Mouse (Mus musculus) liver, embryonic 14.5 days (tissue): ENCODE results near the gene Midn. TPM values are rescaled to one million over a fixed set of nuclear protein-coding genes. Genes with fewer than 3 reads are reported as not detected.
A peak's percentile ranks its signal among the peaks of the same experiment; 100 is the strongest.

Experiments
- ATAC-seq: fragments of 200-750 bp; cut with Nextera tagmentation; 2 replicates; pipeline ENCODE4 v1.8.0; 2017; ENCODE audit warnings: moderate number of reproducible peaks, mild to moderate bottlenecking, moderate library complexity; ENCODE audit not compliant: insufficient read depth
- DNase-seq, 3 experiments: peaks; one replicate each; pipeline ENCODE4 v3.0.0-alpha.2; 2012 to 2013; ENCODE audit warnings: low read depth in 3 of 3, low spot score in 3 of 3
- H3K27ac ChIP-seq: fragments of 300-500 bp; sonication (generic); 2 replicates; pipeline ENCODE4 v1.5.1; 2014; ENCODE audit warnings: moderate library complexity, mild to moderate bottlenecking, control low read depth, inconsistent platforms
- H3K27me3 ChIP-seq: fragments of 300-500 bp; sonication (generic); 2 replicates; pipeline ENCODE4 v1.6.1; 2014; ENCODE audit warnings: mild to moderate bottlenecking, low read length, moderate library complexity; ENCODE audit not compliant: control insufficient read depth, insufficient read depth
- H3K36me3 ChIP-seq: fragments of 300-500 bp; sonication (generic); replicated peaks from 2 replicates; pipeline ENCODE4 v1.6.1; 2014; ENCODE audit warnings: low read depth; ENCODE audit not compliant: control insufficient read depth, insufficient read depth
- H3K4me1 ChIP-seq, 2 experiments: fragments of 200-500 bp in 1 of 2; fragments of 300-500 bp in 1 of 2; sonication (generic) in 1 of 2; replicated peaks; 2 replicates each; pipeline ENCODE4 v1.6.1; 2012 to 2014; ENCODE audit warnings: antibody characterized with exemption in 1 of 2, inconsistent platforms in 1 of 2, low read length in 1 of 2; ENCODE audit not compliant: control insufficient read depth in 2 of 2, insufficient read depth in 2 of 2
- H3K4me2 ChIP-seq: fragments of 300-500 bp; sonication (generic); 2 replicates; pipeline ENCODE4 v1.6.1; 2014; ENCODE audit warnings: low read depth, mild to moderate bottlenecking, control low read depth, moderate library complexity
- H3K4me3 ChIP-seq, 2 experiments: fragments of 200-500 bp in 1 of 2; fragments of 300-500 bp in 1 of 2; sonication (generic) in 1 of 2; 2 replicates each; pipeline ENCODE4 v1.5.1; 2012 to 2014; ENCODE audit warnings: low read depth in 2 of 2, low read length in 2 of 2, mild to moderate bottlenecking in 2 of 2, control low read depth in 1 of 2, inconsistent platforms in 1 of 2, moderate library complexity in 1 of 2; ENCODE audit not compliant: insufficient read depth in 1 of 2
- H3K9ac ChIP-seq: fragments of 300-500 bp; sonication (generic); replicated peaks from 2 replicates; pipeline ENCODE4 v1.6.1; 2014; ENCODE audit warnings: mild to moderate bottlenecking, control low read depth, moderate library complexity
- H3K9me3 ChIP-seq: fragments of 300-500 bp; sonication (generic); 2 replicates; pipeline ENCODE4 v1.6.1; 2016; ENCODE audit warnings: low read length, mixed read lengths; ENCODE audit not compliant: control insufficient read depth
- CTCF ChIP-seq: IDR thresholded peaks from 2 replicates; pipeline ENCODE4 v1.5.1; 2016; ENCODE audit warnings: antibody characterized with exemption, low read depth, control low read depth
- EP300 ChIP-seq: IDR thresholded peaks from 2 replicates; pipeline ENCODE4 v1.6.1; 2016; ENCODE audit warnings: antibody characterized with exemption, low read depth
- WGBS: fragments of 180-500 bp; shearing (Covaris S2); extraction: QIAGEN DNeasy Blood & Tissue Kit; methylation state at CpG from one replicate; pipeline ENCODE4 v1.1.7; 2014; ENCODE audit not compliant: insufficient replicate concordance; 5-methylcytosine and 5-hydroxymethylcytosine counted together
- polyA plus RNA-seq, 2 experiments: library from polyadenylated mRNA; depleted of rRNA in 1 of 2; stranded (reverse) in 1 of 2; unstranded in 1 of 2; fragments of >200 nt; fragmentation: Nextera tagmentation in 1 of 2; extraction: Ambion mirVana in 1 of 2; gene quantifications; 2 replicates each; pipeline versions ENCODE4 v1.2.1 to v1.2.3; 2012 to 2014

Midn gene
- polyA plus RNA-seq, 2 experiments, result 5.1 to 9.1 TPM

- no peak for DNase-seq
- peaks cover 4% of the 10 kb centered on the region; the same call in 1 of the 2 replicates for H3K36me3 ChIP-seq
- ATAC-seq, result no peak
- peaks cover 29% of the 10 kb centered on the region for H3K27me3 ChIP-seq
- no peak overlapping the region for H3K4me3 ChIP-seq
- H3K9ac ChIP-seq, result no peak overlapping the region
- no peak overlapping the region for H3K27ac ChIP-seq
- H3K9me3 ChIP-seq, result no peaks in the 10 kb centered on the region; the same call in 1 of the 2 replicates
- peaks cover 5 to 7% of the 10 kb centered on the region in 2 experiments; a peak in 3 of 4 replicates for H3K4me1 ChIP-seq
- H3K4me2 ChIP-seq, result no peak overlapping the region
- 62% methylated on average over 5 of the region's 5 CpGs for WGBS
- TF ChIP-seq CTCF (no peak), EP300 (no peak)
These were observed 28.3 kb downstream of the Midn start for GRCm38 (mm10) chr10:80176270-80176834.

DNA sequence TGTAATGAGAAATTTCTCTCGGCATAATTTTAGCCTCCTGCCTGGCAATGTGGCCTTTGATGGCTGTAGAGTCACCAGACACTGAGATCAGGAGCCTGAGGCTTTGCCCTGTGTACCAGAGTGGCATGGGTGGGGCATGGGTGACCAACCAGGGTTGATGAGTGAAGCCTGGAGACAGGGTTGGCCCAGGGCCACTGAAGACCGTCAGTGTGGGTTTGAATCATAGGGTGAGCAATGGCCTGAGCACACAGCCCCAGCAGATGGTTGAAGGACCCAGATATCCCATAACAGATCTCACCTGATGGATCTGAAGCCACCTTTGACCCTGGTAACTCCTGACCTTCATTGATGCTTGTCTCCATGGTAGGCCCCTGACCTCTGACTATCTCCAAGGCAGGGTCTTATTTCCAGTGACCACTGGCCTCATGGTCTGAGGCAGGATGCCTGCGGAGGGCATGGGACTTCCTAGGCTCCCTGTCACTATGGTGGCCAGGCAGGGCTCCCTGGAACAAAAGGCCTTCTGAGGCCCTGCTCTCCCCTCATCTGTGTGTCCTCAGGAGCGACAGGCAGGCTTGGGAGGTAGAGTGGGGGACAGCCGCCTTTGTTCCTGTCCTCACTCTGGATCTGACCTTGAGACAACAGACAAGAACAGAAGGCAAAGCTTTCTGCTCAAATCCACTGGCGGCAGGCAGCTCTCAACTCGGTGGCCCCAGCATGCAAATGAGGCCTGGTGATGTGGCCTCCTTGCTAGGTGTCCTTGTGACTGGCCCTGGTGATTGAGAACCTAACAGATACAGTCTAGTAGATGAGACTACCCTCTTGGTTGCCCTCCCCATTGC lies 29.6 kb downstream of the Midn start:
- Histone ChIP-seq H3K36me3 (no peaks in the 10 kb centered on the region), H3K27me3 (peaks cover 29% of the 10 kb centered on the region), H3K4me2 (no peak overlapping the region), H3K9me3 (no peaks in the 10 kb centered on the region), H3K4me1 (peaks cover 0 to 4% of the 10 kb centered on the region in 2 experiments; a peak in 3 of 4 replicates), H3K4me3 (no peak overlapping the region), H3K9ac (no peak overlapping the region), H3K27ac (no peak overlapping the region)
- ATAC-seq (no peak), DNase-seq (no peak)
- 60% methylated on average over 7 of the region's 7 CpGs for WGBS
- TF ChIP-seq EP300, result no peak
- no peak for TF ChIP-seq CTCF

DNA sequence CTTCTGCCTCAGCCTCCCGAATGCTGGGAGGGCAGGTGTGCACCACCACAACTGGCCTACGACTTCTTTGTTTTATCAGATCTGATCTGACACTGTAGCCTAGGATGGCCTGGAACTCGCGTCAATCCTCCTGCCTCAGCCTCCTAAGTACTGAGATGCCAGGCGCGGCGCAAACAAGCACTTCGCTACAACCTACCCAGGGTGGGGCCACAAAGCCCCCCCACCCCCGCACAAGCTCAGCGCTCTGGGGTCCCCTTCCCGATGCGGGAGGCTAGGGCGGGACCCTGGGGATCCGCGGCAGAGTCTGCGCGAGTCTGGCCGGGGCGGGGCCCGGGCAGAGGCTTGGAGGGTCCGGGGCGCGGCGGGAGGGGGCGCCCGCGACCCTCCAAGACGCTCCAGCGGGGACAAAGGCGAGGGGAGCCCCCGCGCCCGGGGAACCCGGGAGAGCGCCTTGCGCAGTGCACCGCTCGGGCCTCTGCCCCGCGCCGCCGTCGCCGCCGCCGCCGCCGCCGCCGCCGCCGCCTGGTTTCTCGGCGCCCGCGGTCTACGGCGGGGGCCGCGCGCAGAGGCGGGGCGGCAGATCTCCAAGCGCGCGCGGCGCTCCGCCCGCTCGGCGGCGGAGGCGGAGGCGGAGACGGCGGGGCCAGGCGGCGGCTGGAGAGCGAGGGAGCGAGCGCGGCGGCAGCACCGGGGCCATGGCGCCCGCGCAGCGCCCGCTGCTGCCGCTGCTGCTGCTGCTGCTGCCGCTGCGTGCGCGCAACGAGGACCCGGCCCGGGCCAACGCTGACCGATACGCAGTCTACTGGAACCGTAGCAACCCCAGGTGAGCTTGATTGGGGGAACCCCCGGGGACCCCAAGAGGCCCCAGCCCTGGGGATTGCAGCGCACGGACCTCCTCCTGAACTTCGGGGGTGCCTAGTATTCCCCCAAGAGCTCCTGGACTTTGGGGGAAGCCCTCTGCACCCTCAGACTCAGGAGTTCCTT lies 31.3 kb downstream of the Midn start, which contains the start of gene Efna2:
Gene Efna2 (plus strand): TSS at position 415 of the 984 bp plus-strand sequence.
- Histone ChIP-seq H3K9me3 (no peaks in the 10 kb centered on the region), H3K4me2 (peak within 1 kb of the TSS; percentile 55), H3K36me3 (no peaks in the 10 kb centered on the region), H3K27ac (no peak within 1 kb of the TSS), H3K9ac (no peak within 1 kb of the TSS), H3K27me3 (peaks cover 29% of the 10 kb centered on the region), H3K4me3 (peak within 1 kb of the TSS; percentile 36 to 44), H3K4me1 (no peaks in the 10 kb centered on the region)
- ATAC-seq (no peak; the same call in 1 of the 2 replicates), DNase-seq (no peak)
- TF ChIP-seq CTCF (no peak), EP300 (no peak)
- 2% methylated on average over 88 of the region's 106 CpGs for WGBS

DNA sequence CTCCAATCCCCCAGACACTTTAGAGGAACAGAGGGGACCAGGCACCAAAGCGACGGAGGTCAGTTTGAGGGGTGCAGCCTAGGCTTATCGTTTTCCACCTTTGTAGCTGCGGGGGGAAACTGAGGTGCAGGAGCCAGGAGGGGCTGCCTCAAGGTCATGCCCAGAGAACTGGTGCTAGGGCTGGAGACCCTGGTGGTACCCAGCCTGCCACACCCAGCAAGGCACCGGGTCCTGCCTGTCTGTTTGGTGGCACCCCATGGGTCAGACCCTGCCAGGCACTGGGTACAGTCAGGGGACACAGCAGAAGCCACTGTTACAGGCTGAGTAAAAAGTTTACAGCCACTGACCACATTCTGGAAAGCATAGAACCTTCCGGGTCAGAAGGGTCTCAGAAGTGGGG lies 32.2 kb downstream of the Midn start:
- Histone ChIP-seq H3K4me1 (no peaks in the 10 kb centered on the region), H3K36me3 (no peaks in the 10 kb centered on the region), H3K27me3 (peaks cover 29% of the 10 kb centered on the region), H3K9ac (no peak overlapping the region), H3K4me3 (no peak overlapping the region), H3K9me3 (no peaks in the 10 kb centered on the region), H3K27ac (no peak overlapping the region), H3K4me2 (no peak overlapping the region)
- TF ChIP-seq CTCF, result no peak
- TF ChIP-seq EP300, result no peak
- no peak for DNase-seq
- no peak for ATAC-seq
- WGBS, result 49% methylated on average over 6 of the region's 6 CpGs
